Mouse (Mus musculus) hindbrain, embryonic 12.5 days (tissue): ENCODE measurements around the gene Nfkbia. TPM values are rescaled to one million over a fixed set of nuclear protein-coding genes. Genes with fewer than 3 reads are reported as not detected.

Source experiments
- ATAC-seq: fragments of 200-750 bp; cut with Nextera tagmentation; 2 replicates; pipeline ENCODE4 v1.8.0; 2017; ENCODE audit warnings: moderate TSS enrichment; ENCODE audit not compliant: low FRiP score
- H3K27ac ChIP-seq: fragments of 300-500 bp; sonication (generic); 2 replicates; pipeline ENCODE4 v1.5.1; 2016; ENCODE audit warnings: mild to moderate bottlenecking
- H3K27me3 ChIP-seq: fragments of 300-500 bp; sonication (generic); 2 replicates; pipeline ENCODE4 v1.6.1; 2016; ENCODE audit warnings: mild to moderate bottlenecking
- H3K36me3 ChIP-seq: fragments of 300-500 bp; sonication (generic); 2 replicates; pipeline ENCODE4 v1.6.1; 2016; ENCODE audit warnings: mild to moderate bottlenecking
- H3K4me1 ChIP-seq: fragments of 300-500 bp; sonication (generic); 2 replicates; pipeline ENCODE4 v1.6.1; 2016
- H3K4me2 ChIP-seq: fragments of 300-500 bp; sonication (generic); replicated peaks from 2 replicates; pipeline ENCODE4 v1.6.1; 2016; ENCODE audit warnings: mild to moderate bottlenecking
- H3K4me3 ChIP-seq: fragments of 300-500 bp; sonication (generic); 2 replicates; pipeline ENCODE4 v1.5.1; 2016; ENCODE audit warnings: mild to moderate bottlenecking
- H3K9ac ChIP-seq: fragments of 300-500 bp; sonication (generic); 2 replicates; pipeline ENCODE4 v1.6.1; 2016; ENCODE audit warnings: mild to moderate bottlenecking, moderate library complexity
- H3K9me3 ChIP-seq: fragments of 300-500 bp; sonication (generic); replicated peaks from 2 replicates; pipeline ENCODE4 v1.6.1; 2016; ENCODE audit warnings: mild to moderate bottlenecking
- WGBS: fragments of 180-500 bp; shearing (Covaris S2); methylation state at CpG from one replicate; pipeline ENCODE4 v1.1.7; 2016; 5-methylcytosine and 5-hydroxymethylcytosine counted together
- polyA plus RNA-seq: library from polyadenylated mRNA; unstranded; fragments of >200 nt; fragmentation: Nextera tagmentation; extraction: Ambion mirVana; gene quantifications from 2 replicates; pipeline ENCODE4 v1.2.1, GENCODE M21; 2016

Nfkbia gene
- polyA plus RNA-seq, 1 experiment from 2014 or later, result 42.8 TPM

- H3K27ac ChIP-seq, result no peak overlapping the region
- ATAC-seq, result no peak
- no peak overlapping the region for H3K4me3 ChIP-seq
- H3K36me3 ChIP-seq, result no peaks in the 10 kb centered on the region
- no peaks in the 10 kb centered on the region for H3K9me3 ChIP-seq
- H3K9ac ChIP-seq, result peak overlapping the region; percentile 8; the same call in 1 of the 2 replicates
- H3K4me2 ChIP-seq, result no peak overlapping the region
- 21% methylated on average over 8 of the region's 8 CpGs for WGBS
- H3K4me1 ChIP-seq, result peaks cover 11% of the 10 kb centered on the region
- H3K27me3 ChIP-seq, result no peaks in the 10 kb centered on the region; the same call in 1 of the 2 replicates
Observed at GRCm38 (mm10) chr12:55473250-55474208, 18.9 kb downstream of the Nfkbia start.

- H3K4me3 ChIP-seq, result no peak overlapping the region
- H3K9me3 ChIP-seq, result no peaks in the 10 kb centered on the region
- no peaks in the 10 kb centered on the region for H3K36me3 ChIP-seq
- WGBS, result 88% methylated on average over 9 of the region's 9 CpGs
- no peak overlapping the region for H3K4me2 ChIP-seq
- H3K27ac ChIP-seq, result no peak overlapping the region
- H3K9ac ChIP-seq, result no peak overlapping the region
- peaks cover 24% of the 10 kb centered on the region for H3K4me1 ChIP-seq
- no peak for ATAC-seq
- no peaks in the 10 kb centered on the region; the same call in 1 of the 2 replicates for H3K27me3 ChIP-seq
Observed at GRCm38 (mm10) chr12:55471344-55471743, 21.1 kb downstream of the Nfkbia start.

GRCm38 (mm10) chr12:55470442-55470841 is 22.0 kb downstream of the Nfkbia start:
- no peak for ATAC-seq
- Histone ChIP-seq H3K9ac (no peak overlapping the region), H3K36me3 (no peaks in the 10 kb centered on the region), H3K4me2 (no peak overlapping the region), H3K9me3 (no peaks in the 10 kb centered on the region), H3K27ac (no peak overlapping the region), H3K4me1 (peaks cover 31% of the 10 kb centered on the region), H3K27me3 (no peaks in the 10 kb centered on the region; the same call in 1 of the 2 replicates), H3K4me3 (no peak overlapping the region)
- 48% methylated on average over 5 of the region's 5 CpGs for WGBS

GRCm38 (mm10) chr12:55467331-55468180 is 24.9 kb downstream of the Nfkbia start:
- Histone ChIP-seq H3K27me3 (no peaks in the 10 kb centered on the region; the same call in 1 of the 2 replicates), H3K9ac (no peak overlapping the region), H3K4me3 (no peak overlapping the region), H3K27ac (no peak overlapping the region), H3K4me1 (peaks cover 41% of the 10 kb centered on the region), H3K36me3 (no peaks in the 10 kb centered on the region), H3K9me3 (no peaks in the 10 kb centered on the region), H3K4me2 (no peak overlapping the region)
- no peak for ATAC-seq
- 43% methylated on average over 10 of the region's 10 CpGs for WGBS

- 58% methylated on average over 5 of the region's 5 CpGs for WGBS
- H3K27me3 ChIP-seq, result no peaks in the 10 kb centered on the region; the same call in 1 of the 2 replicates
- ATAC-seq, result no peak
- H3K27ac ChIP-seq, result no peak overlapping the region
- no peak overlapping the region for H3K9ac ChIP-seq
- peaks cover 41% of the 10 kb centered on the region for H3K4me1 ChIP-seq
- H3K36me3 ChIP-seq, result no peaks in the 10 kb centered on the region
- no peaks in the 10 kb centered on the region for H3K9me3 ChIP-seq
- no peak overlapping the region for H3K4me2 ChIP-seq
- H3K4me3 ChIP-seq, result no peak overlapping the region
Observed at GRCm38 (mm10) chr12:55466816-55467215, 25.6 kb downstream of the Nfkbia start.

GRCm38 (mm10) chr12:55466088-55466701 is 26.3 kb downstream of the Nfkbia start:
- Histone ChIP-seq H3K4me1 (peaks cover 46% of the 10 kb centered on the region), H3K4me2 (no peak overlapping the region), H3K27me3 (no peaks in the 10 kb centered on the region; the same call in 1 of the 2 replicates), H3K9me3 (no peaks in the 10 kb centered on the region), H3K4me3 (no peak overlapping the region), H3K36me3 (no peaks in the 10 kb centered on the region), H3K27ac (no peak overlapping the region), H3K9ac (no peak overlapping the region)
- 48% methylated on average over 7 of the region's 7 CpGs for WGBS
- ATAC-seq, result no peak

GRCm38 (mm10) chr12:55465401-55465983 is 27.0 kb downstream of the Nfkbia start:
- Histone ChIP-seq H3K4me3 (no peak overlapping the region), H3K4me2 (no peak overlapping the region), H3K9ac (no peak overlapping the region), H3K4me1 (peaks cover 46% of the 10 kb centered on the region), H3K27me3 (no peaks in the 10 kb centered on the region; the same call in 1 of the 2 replicates), H3K27ac (no peak overlapping the region), H3K9me3 (no peaks in the 10 kb centered on the region), H3K36me3 (no peaks in the 10 kb centered on the region)
- 79% methylated on average over 17 of the region's 17 CpGs for WGBS
- ATAC-seq, result no peak

GRCm38 (mm10) chr12:55464846-55465361 is 27.5 kb downstream of the Nfkbia start:
- Histone ChIP-seq H3K4me3 (no peak overlapping the region), H3K27me3 (no peaks in the 10 kb centered on the region), H3K9ac (no peak overlapping the region), H3K4me1 (peaks cover 45% of the 10 kb centered on the region), H3K36me3 (no peaks in the 10 kb centered on the region), H3K27ac (peak overlapping the region; percentile 71; the same call in 1 of the 2 replicates), H3K4me2 (peak overlapping the region; percentile 16; the same call in 1 of the 2 replicates), H3K9me3 (no peaks in the 10 kb centered on the region)
- WGBS, result 48% methylated on average over 14 of the region's 14 CpGs
- no peak for ATAC-seq

GRCm38 (mm10) chr12:55463992-55464845 is 28.2 kb downstream of the Nfkbia start:
- peak overlapping the region; percentile 16; the same call in 1 of the 2 replicates for H3K4me2 ChIP-seq
- no peaks in the 10 kb centered on the region for H3K36me3 ChIP-seq
- H3K27ac ChIP-seq, result peak overlapping the region; percentile 71
- peaks cover 45% of the 10 kb centered on the region for H3K4me1 ChIP-seq
- no peak overlapping the region for H3K4me3 ChIP-seq
- 23% methylated on average over 16 of the region's 16 CpGs for WGBS
- H3K27me3 ChIP-seq, result no peaks in the 10 kb centered on the region
- H3K9ac ChIP-seq, result 0 out of 2 replicates have a peak overlapping the region, but pooled peaks have one; percentile 6
- peak; percentile 69 for ATAC-seq
- no peaks in the 10 kb centered on the region for H3K9me3 ChIP-seq

- H3K27me3 ChIP-seq, result no peaks in the 10 kb centered on the region
- peaks cover 45% of the 10 kb centered on the region for H3K4me1 ChIP-seq
- no peaks in the 10 kb centered on the region for H3K36me3 ChIP-seq
- H3K4me3 ChIP-seq, result no peak overlapping the region
- H3K27ac ChIP-seq, result peak overlapping the region; percentile 55; the same call in 1 of the 2 replicates
- no peak for ATAC-seq
- H3K9ac ChIP-seq, result no peak overlapping the region
- 72% methylated on average over 5 of the region's 5 CpGs for WGBS
- H3K9me3 ChIP-seq, result no peaks in the 10 kb centered on the region
- H3K4me2 ChIP-seq, result no peak overlapping the region
Observed at GRCm38 (mm10) chr12:55463087-55463486, 29.4 kb downstream of the Nfkbia start.
